Mouse (Mus musculus): ENCODE measurements around the gene Dse.

Gene Dse

DNA sequence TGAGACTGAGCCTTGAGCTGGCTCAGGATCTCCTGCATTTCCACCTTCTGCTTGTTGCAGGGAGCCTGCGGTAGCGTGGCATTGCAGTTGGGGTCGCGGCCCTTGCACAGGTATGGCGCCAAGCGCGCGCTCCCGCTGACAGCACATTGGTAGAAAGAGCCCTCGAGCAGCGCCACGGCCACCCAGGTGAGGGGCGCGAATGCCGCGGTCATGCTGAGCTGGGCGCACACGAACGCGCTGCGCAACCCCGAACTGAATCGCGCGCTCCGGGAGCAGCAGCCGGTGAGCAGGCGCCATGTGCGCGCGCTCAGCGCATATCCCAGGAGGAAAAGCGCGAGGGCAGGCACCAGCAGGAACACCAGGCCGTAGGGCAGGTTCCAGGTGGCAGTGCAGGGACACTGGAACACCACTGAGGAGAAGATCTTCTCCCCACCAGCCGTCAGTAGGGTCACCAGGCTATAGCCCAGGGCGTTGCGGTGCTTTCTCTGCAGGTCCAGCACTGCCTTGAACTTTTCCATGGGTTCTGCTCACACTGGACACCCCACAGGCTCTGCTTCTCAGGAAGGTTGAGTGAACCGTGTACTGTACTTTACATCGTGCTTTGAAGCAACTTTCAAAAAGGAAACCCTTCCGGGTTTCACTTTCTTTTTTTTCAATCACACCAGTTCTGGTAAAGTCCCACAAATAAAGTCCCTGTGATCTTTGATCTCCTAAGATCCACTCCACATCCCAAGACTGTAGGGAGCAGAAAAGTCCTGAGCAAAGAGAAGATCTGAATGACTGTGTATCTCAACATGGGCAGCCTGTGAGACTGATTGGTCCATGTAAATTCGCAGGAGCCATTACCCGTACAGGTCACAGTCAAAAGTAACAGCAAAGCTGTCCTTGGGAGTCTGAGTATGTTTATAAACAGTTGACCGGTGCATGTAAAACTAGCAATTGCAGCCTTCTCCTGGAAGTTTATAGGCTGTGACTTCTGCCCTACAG, 79.8 kb downstream of the Dse start, which contains the start of gene Calhm6:
TSS of gene Calhm6 (minus strand) at position 593 of the 987 bp plus-strand sequence.
- peak; percentile 66 for DNase-seq

DNA sequence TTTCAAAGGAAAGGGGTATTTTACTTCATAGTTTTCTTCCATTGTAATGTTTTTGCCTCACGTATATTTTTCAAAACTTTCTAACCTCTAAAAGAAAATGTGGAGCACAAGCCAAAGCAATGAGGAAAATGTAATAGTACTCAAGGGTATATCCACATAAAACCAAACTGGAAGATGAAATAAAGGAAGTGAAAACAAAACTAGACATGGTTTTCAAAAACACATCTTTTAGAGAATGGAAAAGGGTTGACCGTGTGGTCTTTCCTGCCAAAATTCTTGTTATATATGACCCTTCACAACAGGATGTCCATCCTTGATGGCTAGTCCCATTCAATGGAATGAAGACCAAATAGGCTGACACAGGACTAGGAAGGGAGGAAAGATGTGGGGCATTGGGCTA, 89.1 kb downstream of the Dse start:
- no peak for DNase-seq

DNA sequence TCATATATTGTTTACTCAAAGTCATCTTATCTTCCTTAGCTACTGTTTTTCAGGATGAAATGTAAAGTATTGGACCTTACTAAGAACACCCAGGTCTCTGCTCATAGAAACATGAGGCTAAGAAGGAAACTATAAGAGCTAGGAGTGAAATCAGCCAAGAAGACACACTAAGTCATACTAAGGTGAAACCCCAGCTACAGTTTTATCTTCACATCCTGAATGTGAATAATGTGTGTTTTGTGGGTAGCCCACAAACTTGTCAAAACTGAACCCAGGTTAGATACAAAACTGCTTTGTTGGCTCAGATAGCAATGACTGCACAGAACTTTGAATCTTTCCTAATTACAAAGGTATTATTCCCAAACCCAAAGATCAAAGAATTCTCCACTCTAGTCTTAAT, 89.7 kb downstream of the Dse start:
- DNase-seq, result no peak

DNA sequence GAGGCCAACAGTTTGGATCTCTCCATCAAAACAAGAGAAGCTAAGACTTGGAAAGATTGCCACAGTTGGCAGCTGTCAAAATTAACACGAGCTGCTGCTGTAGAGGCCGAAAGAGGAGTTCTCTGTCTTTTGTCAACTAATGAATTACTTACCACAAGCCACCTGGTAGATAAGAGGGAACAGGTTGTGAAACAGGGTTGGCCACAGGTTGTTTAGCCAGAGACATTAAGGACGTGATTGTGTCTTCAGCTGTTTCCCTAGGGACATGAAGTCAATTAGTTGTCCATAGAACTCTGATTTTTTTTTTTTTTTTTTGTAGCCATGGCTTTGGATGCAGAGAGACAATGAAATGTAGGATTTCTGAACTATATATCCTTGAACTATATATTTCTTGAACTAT, 90.4 kb downstream of the Dse start:
- no peak for DNase-seq

DNA sequence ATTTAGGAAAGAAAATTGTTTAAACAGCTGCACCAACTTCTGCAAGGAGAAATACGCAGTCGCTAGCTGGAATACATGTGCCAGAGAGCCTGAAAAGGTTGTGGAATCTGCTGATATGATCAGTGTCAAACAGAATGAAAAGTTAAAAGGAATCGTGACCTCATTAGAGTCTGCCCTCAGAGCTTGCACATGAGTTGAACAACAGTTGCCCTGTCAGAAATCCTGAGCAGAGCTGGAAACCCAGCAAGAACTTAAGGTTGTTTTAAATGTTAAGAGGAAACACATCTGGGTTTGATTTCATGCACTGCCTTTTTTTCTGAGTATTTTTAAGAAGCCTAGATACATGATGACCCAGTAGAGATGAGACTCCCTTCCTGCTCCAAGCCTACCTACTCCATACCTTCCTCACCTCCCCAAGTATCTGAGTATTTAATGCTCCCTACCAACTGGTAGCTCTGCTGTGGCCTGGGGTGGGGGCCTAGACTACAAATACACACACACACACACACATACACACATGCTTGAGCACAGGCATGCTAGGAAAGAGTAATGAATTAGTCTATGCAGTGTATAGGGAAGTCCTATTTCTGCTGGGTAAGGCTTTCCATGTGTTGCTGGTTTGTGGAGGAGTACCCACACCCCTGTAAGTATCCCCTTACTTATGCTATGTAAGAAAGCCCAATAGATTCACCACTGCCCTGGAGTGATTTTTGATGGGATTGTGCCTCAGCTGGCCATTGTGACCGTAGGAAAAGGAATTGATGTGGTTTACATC, 95.4 kb downstream of the Dse start:
- no peak for DNase-seq

DNA sequence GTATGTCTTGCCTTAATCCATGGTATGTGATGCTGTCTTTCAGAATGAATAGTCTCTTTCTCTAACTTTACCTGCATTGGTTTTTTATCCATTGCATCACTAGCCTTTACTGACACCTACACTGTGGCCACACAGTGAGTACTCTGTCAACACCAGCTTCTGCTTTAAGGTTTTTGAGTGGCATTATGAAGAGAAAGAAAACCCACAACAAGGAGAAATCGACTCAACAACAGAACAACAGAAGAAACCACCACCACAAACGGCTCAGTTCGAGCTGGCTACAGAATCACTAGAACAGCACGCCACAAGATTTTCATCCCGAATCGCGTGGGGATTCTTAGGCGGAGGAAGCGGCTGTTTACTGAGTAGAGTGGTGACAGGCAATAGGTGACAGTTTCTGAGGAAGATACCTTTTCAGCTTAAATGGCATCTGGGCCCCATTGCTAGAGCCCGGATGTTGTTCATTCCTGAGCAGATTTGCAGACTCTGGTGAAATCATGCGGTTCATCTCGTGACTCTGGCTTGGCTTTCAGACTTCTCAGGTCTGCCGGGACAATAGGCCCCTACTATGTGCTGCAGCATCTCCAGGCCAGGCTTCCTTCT, 96.6 kb downstream of the Dse start:
- DNase-seq, result no peak
